26 mouse cellular contexts compared by ENCODE assay signal in genomic region chrX:139578649-139579278, GRCm38 (mm10). TPM values are rescaled to one million over a fixed set of nuclear protein-coding genes. Genes with fewer than 3 reads are reported as not detected.
DNase-seq lines count a peak whose midpoint lies in the region; ATAC-seq and TF ChIP-seq lines count a peak whose summit lies in the region.
"Had no signal": no experiment of that assay in that cellular context is flagged by ENCODE, and none has a peak within 500 bp of the region (broad histone marks: within the 10 kb centered on the region; RNA-seq: fewer than 3 reads in every experiment).

No protein-coding gene starts in this region.

- peak; percentile 2 for DNase-seq in adrenal gland, postnatal 10 days
- DNase-seq in adrenal gland, adult 8-10 months, result no peak
- DNase-seq in kidney, adult 2 months, result peak; percentile 7
- no peak for DNase-seq in kidney, adult 18-20 months
- DNase-seq in kidney, postnatal 4 days, result no peak
- DNase-seq: adrenal gland, postnatal 25 days; cerebellum, adult 11-12 months; cerebellum, adult 8-10 months; cerebellum, postnatal 10 days; cerebellum, postnatal 36 days; embryo, embryonic 11 days; forebrain, postnatal 0 days; gastrocnemius, postnatal 10 days; gastrocnemius, postnatal 36 days; heart, adult 2 months; heart, postnatal 14 days; heart, postnatal 4 days had no signal

- no peak overlapping the region for H3K27ac ChIP-seq in kidney, adult 2 months (ENCODE audit: insufficient read depth, low read depth, low read length)
- H3K27ac ChIP-seq in kidney, embryonic 16.5 days (ENCODE audit: low read length), result no peak overlapping the region
- H3K27ac ChIP-seq: embryonic facial prominence, embryonic 15.5 days; heart, adult 2 months; heart, embryonic 10.5 days; heart, embryonic 13.5 days; hindbrain, embryonic 14.5 days; hindbrain, postnatal 0 days had no signal

- H3K4me3 ChIP-seq in kidney, adult 2 months (ENCODE audit: insufficient read depth, low read depth, low read length), result no peak overlapping the region
- no peak overlapping the region for H3K4me3 ChIP-seq in kidney, embryonic 16.5 days (ENCODE audit: low read length)
- H3K4me3 ChIP-seq: embryonic facial prominence, embryonic 15.5 days; heart, adult 2 months; heart, embryonic 10.5 days; heart, embryonic 13.5 days had no signal

- H3K9ac ChIP-seq in kidney, embryonic 16.5 days (replicated peaks; ENCODE audit: low read length), result no peak overlapping the region
- H3K9ac ChIP-seq: embryonic facial prominence, embryonic 15.5 days; forebrain, postnatal 0 days; heart, embryonic 13.5 days; hindbrain, embryonic 14.5 days had no signal

- no peak overlapping the region for H3K4me2 ChIP-seq in kidney, embryonic 16.5 days (replicated peaks; ENCODE audit: low read depth, low read length)
- H3K4me2 ChIP-seq: embryonic facial prominence, embryonic 15.5 days; heart, embryonic 13.5 days; hindbrain, embryonic 14.5 days had no signal

- no peaks in the 10 kb centered on the region for H3K4me1 ChIP-seq in kidney, adult 2 months (ENCODE audit: control insufficient read depth, insufficient read depth, low read length)
- H3K4me1 ChIP-seq in kidney, embryonic 16.5 days (ENCODE audit: insufficient read depth, low read length), result no peaks in the 10 kb centered on the region
- H3K4me1 ChIP-seq: embryonic facial prominence, embryonic 15.5 days; heart, embryonic 10.5 days had no signal

- no peaks in the 10 kb centered on the region for H3K36me3 ChIP-seq in kidney, adult 2 months (ENCODE audit: control insufficient read depth, insufficient read depth, low read length)
- no peaks in the 10 kb centered on the region for H3K36me3 ChIP-seq in kidney, embryonic 16.5 days (ENCODE audit: insufficient read depth, low read length)
- H3K36me3 ChIP-seq: embryonic facial prominence, embryonic 15.5 days; heart, embryonic 10.5 days; heart, embryonic 13.5 days had no signal

- WGBS in kidney, adult 2 months, result 35% methylated on average over 6 of the region's 6 CpGs
- 43% methylated on average over 6 of the region's 6 CpGs for WGBS in kidney, embryonic 16.5 days

- no peak for TF ChIP-seq CTCF in kidney, adult 2 months (conservative IDR thresholded peaks at IDR 0.05; ENCODE audit: insufficient read depth, insufficient read length, low read depth, low read length)

- peak; percentile 65; the same call in 1 of the 2 replicates for ATAC-seq in kidney, embryonic 16.5 days (ENCODE audit: low FRiP score, low TSS enrichment)
- ATAC-seq: activated CD4-positive, CD25-positive, alpha-beta regulatory T cell, adult 4 months; forebrain, embryonic 14.5 days; forebrain, postnatal 0 days; hindbrain, postnatal 0 days; inflammation-experienced regulatory T-cells, adult 6 months had no signal

- H3K9me3 ChIP-seq in kidney, embryonic 16.5 days (ENCODE audit: low read length), result no peaks in the 10 kb centered on the region
- H3K9me3 ChIP-seq: embryonic facial prominence, embryonic 15.5 days; heart, embryonic 10.5 days; heart, embryonic 13.5 days had no signal

- H3K27me3 ChIP-seq in kidney, adult 2 months (replicated peaks; ENCODE audit: control insufficient read depth, insufficient read depth, low read length), result no peaks in the 10 kb centered on the region
- peaks cover 3% of the 10 kb centered on the region; the same call in 1 of the 2 replicates for H3K27me3 ChIP-seq in kidney, embryonic 16.5 days (ENCODE audit: insufficient read depth, low read length)
- H3K27me3 ChIP-seq: heart, embryonic 13.5 days had no signal

- no peak for TF ChIP-seq POLR2A in kidney, adult 2 months (IDR thresholded peaks at IDR 0.05; ENCODE audit: low read depth, low read length)

RNA-seq across cellular contexts. Expression of gene Rnf128, which starts 15.6 kb away (rescaled TPM):
- 10 to 100 TPM; 21.1 to 33.0 TPM for total RNA-seq in adrenal gland, postnatal 10 days (2021)
- total RNA-seq in adrenal gland, adult 8-10 months (2022), result 10 to 100 TPM; 45.2 to 50.9 (median 47.4) TPM
- 28.9 and 36.1 TPM in 2 replicates for polyA plus RNA-seq in kidney, adult 2 months (2012; rRNA removed)
- polyA plus RNA-seq in kidney, embryonic 16.5 days (2015; fragmentation: Nextera tagmentation; extraction: Ambion mirVana), result 46.4 and 47.5 TPM in 2 replicates

Comparison
In these comparisons a context has a peak if more than half of its experiments do, and no peak if none do; other contexts are left out.
1. DNase-seq: peak in adrenal gland, postnatal 10 days (single experiment) and kidney, adult 2 months (single experiment); none in adrenal gland, adult 8-10 months (single experiment), kidney, adult 18-20 months (single experiment) and kidney, postnatal 4 days (0 of 2).